In genomic region chr8:69877992-69878391, GRCm38 (mm10) we compare ENCODE assay signal across 18 mouse cellular contexts. TPM values are rescaled to one million over a fixed set of nuclear protein-coding genes. Genes with fewer than 3 reads are reported as not detected.
DNase-seq lines count a peak whose midpoint lies in the region; ATAC-seq lines count a peak whose summit lies in the region.
"Had no signal": no experiment of that assay in that cellular context is flagged by ENCODE, and none has a peak within 500 bp of the region (broad histone marks: within the 10 kb centered on the region; RNA-seq: fewer than 3 reads in every experiment).

No protein-coding gene starts in this region.

- no peak for ATAC-seq in monocyte, adult 5-6 weeks (replicated peaks; ENCODE audit: insufficient number of reproducible peaks, low FRiP score, low TSS enrichment, poor library complexity, severe bottlenecking)
- ATAC-seq: forebrain, embryonic 14.5 days; forebrain, embryonic 16.5 days had no signal

- peak; percentile 58 for DNase-seq in gastrocnemius, postnatal 10 days
- no peak for DNase-seq in gastrocnemius, adult 8-10 months (ENCODE audit: low spot score in 2 of 2)
- peak; percentile 62 for DNase-seq in gastrocnemius, postnatal 14 days
- DNase-seq in gastrocnemius, postnatal 25 days: peak; percentile 62
- DNase-seq: adrenal gland, adult 2 months; adrenal gland, postnatal 10 days; adrenal gland, postnatal 25 days; cerebellum, adult 11 months; cerebellum, adult 18-20 months; cerebellum, adult 8-10 months; cerebellum, adult 9-11 months; cerebellum, postnatal 14 days; cerebellum, postnatal 36 days; embryo, embryonic 11 days had no signal

- intact Hi-C loops in gastrocnemius, postnatal 14 days (cut with DNase I; ENCODE audit: low total_unique reads): no loop called here

RNA-seq across cellular contexts. Expression of gene Cilp2, which starts 9.5 kb away (rescaled TPM):
- total RNA-seq in gastrocnemius, postnatal 10 days (2021): 10 to 100 TPM; 25.3 to 28.4 TPM
- 1 to 10 TPM; 1.2 to 6.0 (median 2.1) TPM for total RNA-seq in gastrocnemius, adult 8-10 months (2022)
- total RNA-seq in gastrocnemius, postnatal 14 days (2021): 10 to 100 TPM; 26.6 to 27.8 TPM
- total RNA-seq in gastrocnemius, postnatal 25 days (2021): 10 to 100 TPM in 1 of 2 experiments, 1 to 10 TPM in 1; 4.0 to 13.6 TPM
- total RNA-seq in monocyte, adult 5-6 weeks (2017): not detected in 3 replicates
- total RNA-seq: adrenal gland, postnatal 25 days; common myeloid progenitor, adult 5-6 weeks had no signal

RNA-seq across cellular contexts. Expression of gene Tssk6, which starts 24.0 kb away (rescaled TPM):
- total RNA-seq in gastrocnemius, postnatal 10 days (2021): under 1 TPM in 1 of 2 experiments, not detected in 1; 0.38 TPM
- total RNA-seq in gastrocnemius, adult 8-10 months (2022): not detected
- total RNA-seq in gastrocnemius, postnatal 14 days (2021): under 1 TPM in 1 of 2 experiments, not detected in 1; 0.31 TPM
- total RNA-seq in gastrocnemius, postnatal 25 days (2021): not detected
- total RNA-seq in monocyte, adult 5-6 weeks (2017): 0.95 to 1.6 TPM (median 1.1 TPM) in 3 replicates
- total RNA-seq: common myeloid progenitor, adult 5-6 weeks had no signal

RNA-seq across cellular contexts. Expression of gene Ndufa13, which starts 24.4 kb away (rescaled TPM):
- 100 to 1,000 TPM; 236 to 268 TPM for total RNA-seq in gastrocnemius, postnatal 10 days (2021)
- 100 to 1,000 TPM; 248 to 328 (median 285) TPM for total RNA-seq in gastrocnemius, adult 8-10 months (2022)
- total RNA-seq in gastrocnemius, postnatal 14 days (2021): 100 to 1,000 TPM; 265 to 294 TPM
- total RNA-seq in gastrocnemius, postnatal 25 days (2021): 100 to 1,000 TPM; 338 to 343 TPM
- total RNA-seq in monocyte, adult 5-6 weeks (2017): 91.2 to 131 TPM (median 108 TPM) in 3 replicates

RNA-seq across cellular contexts. Expression of gene Yjefn3, which starts 24.5 kb away (rescaled TPM):
- total RNA-seq in gastrocnemius, postnatal 10 days (2021): 1 to 10 TPM; 9.0 to 9.5 TPM
- total RNA-seq in gastrocnemius, adult 8-10 months (2022): 10 to 100 TPM in 3 of 4 experiments, 1 to 10 TPM in 1; 8.2 to 10.8 (median 10.5) TPM
- total RNA-seq in gastrocnemius, postnatal 14 days (2021): 10 to 100 TPM in 1 of 2 experiments, 1 to 10 TPM in 1; 7.8 to 10.2 TPM
- total RNA-seq in gastrocnemius, postnatal 25 days (2021): 1 to 10 TPM; 5.6 to 6.9 TPM
- not detected in 3 replicates for total RNA-seq in monocyte, adult 5-6 weeks (2017)
- total RNA-seq: common myeloid progenitor, adult 5-6 weeks had no signal

RNA-seq across cellular contexts. Expression of gene Pbx4, which starts 45.7 kb away (rescaled TPM):
- 1 to 10 TPM in 1 of 2 experiments, under 1 TPM in 1; 0.47 to 1.1 TPM for total RNA-seq in gastrocnemius, postnatal 10 days (2021)
- total RNA-seq in gastrocnemius, adult 8-10 months (2022): not detected
- total RNA-seq in gastrocnemius, postnatal 14 days (2021): under 1 TPM in 1 of 2 experiments, not detected in 1; 0.37 TPM
- not detected for total RNA-seq in gastrocnemius, postnatal 25 days (2021)
- 4.5 to 11.8 TPM (median 9.7 TPM) in 3 replicates for total RNA-seq in monocyte, adult 5-6 weeks (2017)

Comparison
In these comparisons a context has a peak if more than half of its experiments do, and no peak if none do; other contexts are left out.
1. DNase-seq: peak in gastrocnemius, postnatal 10 days (single experiment), gastrocnemius, postnatal 14 days (single experiment) and gastrocnemius, postnatal 25 days (single experiment); none in gastrocnemius, adult 8-10 months (0 of 2).